Mouse (Mus musculus): ENCODE measurements around the gene Asprv1.

The Asprv1 gene

GRCm38 (mm10) chr6:86627946-86628345 is at the start of gene Asprv1:
Asprv1 (plus strand) TSS chr6:86628164.
- no peak for DNase-seq (ENCODE audit: low read depth, low spot score)

- DNase-seq (ENCODE audit: low read depth, low spot score) = no peak
Measured at GRCm38 (mm10) chr6:86578396-86578795, 49.6 kb upstream of the Asprv1 start.

GRCm38 (mm10) chr6:86579066-86579784 is 48.7 kb upstream of the Asprv1 start:
- DNase-seq (ENCODE audit: low read depth, low spot score) = no peak

- DNase-seq (ENCODE audit: low read depth, low spot score) = no peak
Measured at GRCm38 (mm10) chr6:86579926-86580325, 48.0 kb upstream of the Asprv1 start.

GRCm38 (mm10) chr6:86583141-86583540 is 44.8 kb upstream of the Asprv1 start:
- DNase-seq (ENCODE audit: low read depth, low spot score) = no peak

GRCm38 (mm10) chr6:86583601-86584215 is 44.3 kb upstream of the Asprv1 start:
- DNase-seq (ENCODE audit: low read depth, low spot score) = peak; percentile 59

- no peak for DNase-seq (ENCODE audit: low read depth, low spot score)
Measured at GRCm38 (mm10) chr6:86584296-86585015, 43.5 kb upstream of the Asprv1 start.

- DNase-seq (ENCODE audit: low read depth, low spot score) = peak; percentile 64
Measured at GRCm38 (mm10) chr6:86585070-86585600, 42.8 kb upstream of the Asprv1 start.

- no peak for DNase-seq (ENCODE audit: low read depth, low spot score)
Measured at GRCm38 (mm10) chr6:86586070-86586469, 41.9 kb upstream of the Asprv1 start.

GRCm38 (mm10) chr6:86588429-86588828 is 39.5 kb upstream of the Asprv1 start:
- no peak for DNase-seq (ENCODE audit: low read depth, low spot score)

GRCm38 (mm10) chr6:86593146-86593897 is 34.6 kb upstream of the Asprv1 start:
- peak; percentile 88 for DNase-seq (ENCODE audit: low read depth, low spot score)

- DNase-seq (ENCODE audit: low read depth, low spot score) = peak; percentile 35
Measured at GRCm38 (mm10) chr6:86594636-86595035, 33.3 kb upstream of the Asprv1 start.

- no peak for DNase-seq (ENCODE audit: low read depth, low spot score)
Measured at GRCm38 (mm10) chr6:86595865-86596440, 32.0 kb upstream of the Asprv1 start.

- DNase-seq (ENCODE audit: low read depth, low spot score) = no peak
Measured at GRCm38 (mm10) chr6:86598742-86599193, 29.2 kb upstream of the Asprv1 start.

GRCm38 (mm10) chr6:86599197-86599596 is 28.8 kb upstream of the Asprv1 start:
- DNase-seq (ENCODE audit: low read depth, low spot score) = peak; percentile 63

GRCm38 (mm10) chr6:86599951-86600414 is 28.0 kb upstream of the Asprv1 start:
- DNase-seq (ENCODE audit: low read depth, low spot score) = peak; percentile 78

- DNase-seq (ENCODE audit: low read depth, low spot score) = peak; percentile 52
Measured at GRCm38 (mm10) chr6:86605260-86605659, 22.7 kb upstream of the Asprv1 start.

GRCm38 (mm10) chr6:86606289-86606688 is 21.7 kb upstream of the Asprv1 start:
- DNase-seq (ENCODE audit: low read depth, low spot score) = no peak

GRCm38 (mm10) chr6:86607471-86607870 is 20.5 kb upstream of the Asprv1 start:
- peak; percentile 73 for DNase-seq (ENCODE audit: low read depth, low spot score)

- peak; percentile 22 for DNase-seq (ENCODE audit: low read depth, low spot score)
Measured at GRCm38 (mm10) chr6:86609235-86609634, 18.7 kb upstream of the Asprv1 start.

GRCm38 (mm10) chr6:86610714-86611113 is 17.2 kb upstream of the Asprv1 start:
- DNase-seq (ENCODE audit: low read depth, low spot score) = no peak
